Mouse (Mus musculus) erythroblast, adult 5-6 weeks (primary cell): ENCODE results near the gene Gm5724. TPM values are rescaled to one million over a fixed set of nuclear protein-coding genes. Genes with fewer than 3 reads are reported as not detected.

Source experiments
- ATAC-seq: replicated peaks from 2 replicates; pipeline ENCODE4 v1.8.0; 2016; ENCODE audit warnings: moderate number of reproducible peaks, mild to moderate bottlenecking, moderate TSS enrichment, inconsistent platforms; ENCODE audit not compliant: poor library complexity, low FRiP score, severe bottlenecking
- total RNA-seq, 2 experiments: library from RNA; stranded (forward) in 1 of 2; stranded (reverse) in 1 of 2; fragments of 150-400 nt in 1 of 2; fragments of 200-764, 138-1000 nt in 1 of 2; gene quantifications; 2 replicates each; pipeline versions ENCODE4 v1.2.3 to v1.2.4; 2015 to 2017; ENCODE audit warnings: low replicate concordance in 2 of 2

Gm5724 gene
- total RNA-seq (2015; ENCODE audit: low replicate concordance) (not detected in 2 replicates), total RNA-seq (2017; ENCODE audit: low replicate concordance) (not detected in 2 replicates)

GRCm38 (mm10) chr6:141773710-141774109, at the start of gene Gm5724:
TSS of gene Gm5724 (minus strand) at chr6:141773810.
- no peak for ATAC-seq

- no peak for ATAC-seq
Observed at GRCm38 (mm10) chr6:141797837-141798236, 24.2 kb upstream of the Gm5724 start.

- ATAC-seq = no peak
Observed at GRCm38 (mm10) chr6:141774476-141774875, 866 bp upstream of the Gm5724 start.

- ATAC-seq = no peak
Observed at GRCm38 (mm10) chr6:141691246-141691645, 82.4 kb downstream of the Gm5724 start.

- no peak for ATAC-seq
Observed at GRCm38 (mm10) chr6:141687008-141687407, 86.6 kb downstream of the Gm5724 start.

Other genes starting within 250 kb of the Gm5724 start
- not detected in 2 replicates for gene Slco1c1, start 249.4 kb downstream of the Gm5724 start, total RNA-seq (2015; ENCODE audit: low replicate concordance)
- not detected in 2 replicates for gene Slco1c1, start 249.4 kb downstream of the Gm5724 start, total RNA-seq (2017; ENCODE audit: low replicate concordance)
- not detected in 2 replicates for gene Slco1b2, start 144.3 kb downstream of the Gm5724 start, total RNA-seq (2015; ENCODE audit: low replicate concordance)
- not detected in 2 replicates for gene Slco1b2, start 144.3 kb downstream of the Gm5724 start, total RNA-seq (2017; ENCODE audit: low replicate concordance)
- gene Slco1a4, start 82.4 kb upstream of the Gm5724 start, total RNA-seq (2015; ENCODE audit: low replicate concordance) = not detected in 2 replicates
- gene Slco1a4, start 82.4 kb upstream of the Gm5724 start, total RNA-seq (2017; ENCODE audit: low replicate concordance) = not detected in 2 replicates
- gene Slco1a1, start 173.2 kb upstream of the Gm5724 start, total RNA-seq (2015; ENCODE audit: low replicate concordance) = not detected in 2 replicates
- 0.14 and 0.34 TPM in 2 replicates for gene Slco1a1, start 173.2 kb upstream of the Gm5724 start, total RNA-seq (2017; ENCODE audit: low replicate concordance)
- gene Gm6614, start 237.6 kb upstream of the Gm5724 start, total RNA-seq (2015; ENCODE audit: low replicate concordance) = not detected in 2 replicates
- gene Gm6614, start 237.6 kb upstream of the Gm5724 start, total RNA-seq (2017; ENCODE audit: low replicate concordance) = not detected in 2 replicates